Mouse (Mus musculus) CD4-positive, CD25-positive, alpha-beta regulatory T cell, adult 2 months (primary cell): Measurements from ENCODE around the gene Syde1.
A peak's percentile ranks its signal among the peaks of the same experiment; 100 is the strongest.
"Not testable (repeated sequence)": the region's sequence is repeated elsewhere in the genome, so short reads cannot be mapped to it uniquely, and the experiment has no call there.

Experiments used
- DNase-seq: peaks from one replicate; pipeline ENCODE4 v3.0.0-alpha.2; 2012; ENCODE audit warnings: low read depth, low spot score

Gene Syde1

GRCm38 (mm10) chr10:78591406-78592328 is at the start of gene Syde1:
Gene Syde1, minus strand, starts transcription at chr10:78591964.
- peak; percentile 54 for DNase-seq

DNA sequence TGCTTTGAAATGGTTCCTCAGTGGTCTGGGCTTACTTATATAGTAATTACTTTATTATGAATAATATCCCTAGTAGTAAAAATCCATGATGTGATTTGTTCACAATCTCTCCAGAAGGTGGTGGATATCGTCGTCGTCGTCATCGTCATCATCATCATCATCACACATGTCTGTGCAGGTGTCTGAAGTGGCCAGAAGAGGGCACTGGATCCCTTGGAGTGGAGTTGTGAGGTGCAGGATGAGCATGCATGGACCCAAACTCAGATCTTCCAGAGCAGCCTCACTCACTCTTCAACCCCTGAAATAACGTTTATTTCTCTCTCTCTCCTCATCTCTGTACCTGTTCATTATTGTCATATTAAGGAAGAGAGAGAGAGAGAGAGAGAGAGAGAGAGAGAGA is 40.5 kb upstream of the Syde1 start:
- DNase-seq: peak; percentile 40

GRCm38 (mm10) chr10:78630194-78630593 is 38.4 kb upstream of the Syde1 start:
- DNase-seq: no peak

- DNase-seq: not testable (repeated sequence)
These were observed 31.4 kb upstream of the Syde1 start for GRCm38 (mm10) chr10:78623143-78623542.

GRCm38 (mm10) chr10:78617974-78618373 is 26.2 kb upstream of the Syde1 start, which contains the start of gene Olfr1357:
Gene Olfr1357, minus strand, starts transcription at chr10:78618074.
- DNase-seq: no peak

DNA sequence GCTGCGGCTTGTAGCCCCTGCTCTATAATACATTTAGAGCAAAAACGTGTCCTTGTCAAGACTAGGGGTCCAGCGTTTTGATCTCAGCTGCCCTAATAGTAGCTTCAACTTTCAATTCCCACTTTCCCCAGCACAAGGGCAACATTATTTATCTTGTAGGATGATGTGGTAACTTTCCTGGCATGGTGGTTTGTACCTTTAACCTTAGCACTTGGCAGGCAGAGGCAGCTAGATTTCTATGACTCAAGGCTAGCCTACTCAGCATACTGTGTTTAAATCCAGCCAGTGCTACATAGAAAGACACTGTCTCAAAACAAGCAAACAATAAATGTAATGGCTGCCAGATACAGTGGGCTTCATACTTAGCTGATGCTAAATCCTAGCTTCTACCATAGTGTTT is 15.8 kb upstream of the Syde1 start:
- DNase-seq: no peak

- DNase-seq: peak; percentile 86
These were observed 13.3 kb upstream of the Syde1 start for GRCm38 (mm10) chr10:78605080-78605479.

- DNase-seq: no peak
These were observed 8.1 kb upstream of the Syde1 start for GRCm38 (mm10) chr10:78599865-78600264.

DNA sequence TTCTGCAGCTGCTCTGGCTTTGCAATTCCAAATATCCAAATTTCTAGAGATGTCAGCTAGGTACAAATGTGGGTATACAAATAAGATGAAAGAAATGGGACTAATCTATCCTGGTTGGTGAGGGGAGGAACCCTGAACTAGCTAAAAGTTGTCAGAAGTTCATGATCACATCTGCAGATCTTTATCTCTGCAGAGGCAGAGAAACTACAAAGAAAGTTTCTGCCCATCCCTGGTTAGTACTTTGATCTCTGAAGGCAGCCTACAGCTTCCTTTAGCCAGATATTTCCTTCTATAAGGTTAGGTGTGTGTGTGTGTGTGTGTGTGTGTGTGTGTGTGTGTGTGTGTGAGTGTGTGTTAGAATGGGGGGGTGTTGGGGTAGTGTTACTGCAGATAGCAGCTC is 2.8 kb upstream of the Syde1 start:
- peak; percentile 72 for DNase-seq

DNA sequence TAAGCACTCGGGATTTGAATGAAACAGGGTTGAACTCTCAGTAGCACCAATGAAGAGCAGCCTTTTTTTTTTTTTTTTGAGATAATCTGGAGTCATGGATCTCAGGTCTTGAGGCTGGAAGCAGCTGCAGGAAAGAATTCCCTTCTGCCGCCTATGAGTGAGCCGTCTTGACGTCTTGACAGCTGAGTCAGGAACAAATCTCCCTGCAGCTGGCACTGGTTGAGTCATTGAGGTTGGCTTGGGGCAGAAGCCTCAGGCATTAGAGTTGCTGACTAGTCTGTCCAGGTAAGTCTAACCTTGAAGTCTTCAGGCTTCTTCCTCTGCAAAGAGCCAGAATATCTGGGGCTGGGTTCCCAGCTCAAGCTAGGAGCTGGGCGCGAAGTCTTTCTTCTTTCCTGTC is 2.4 kb upstream of the Syde1 start:
- peak; percentile 42 for DNase-seq

DNA sequence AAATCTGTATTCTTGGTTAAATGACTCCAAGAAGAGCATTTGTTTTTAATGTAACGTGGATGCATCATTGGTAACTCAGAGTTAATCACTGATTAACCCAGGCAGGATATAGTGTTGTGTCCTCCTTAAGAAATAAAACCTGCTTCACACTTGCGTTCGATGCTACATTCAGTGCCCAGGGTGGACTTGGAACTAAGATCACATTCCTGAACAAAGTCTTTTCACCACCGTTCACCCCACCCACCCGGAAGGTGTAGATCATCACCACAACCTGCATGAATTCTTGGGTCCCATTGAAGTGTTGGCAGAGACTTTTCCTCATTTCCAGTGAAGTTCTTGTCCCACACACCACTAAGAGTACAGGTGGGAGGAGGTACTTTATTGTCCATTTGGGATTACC is 2.0 kb upstream of the Syde1 start:
- no peak for DNase-seq

DNA sequence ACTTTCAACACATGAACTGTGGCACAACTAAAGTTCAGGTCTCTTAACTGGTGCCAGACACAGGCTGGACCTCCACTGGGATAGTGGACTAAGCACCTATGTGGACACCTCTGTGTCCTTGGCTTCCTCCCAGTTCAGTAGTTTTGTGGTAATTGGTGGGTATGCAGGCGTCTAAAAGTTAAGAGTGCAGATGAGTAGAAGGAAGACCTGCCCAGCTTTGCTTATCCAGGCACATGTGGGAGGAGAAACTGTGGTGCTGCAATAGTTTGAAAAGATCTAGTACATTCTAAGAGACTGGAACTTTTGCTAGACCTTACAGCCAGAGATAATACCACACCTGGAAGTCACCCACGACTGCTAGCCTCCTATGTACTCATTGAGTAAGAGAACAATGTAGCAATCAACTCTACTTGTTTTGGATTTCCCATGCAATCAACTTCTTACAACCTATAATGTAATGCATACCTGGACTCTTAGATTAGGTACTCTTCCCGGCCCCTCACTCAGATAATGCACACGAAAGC is 1.2 kb upstream of the Syde1 start:
- no peak for DNase-seq

- peak; percentile 47 for DNase-seq
These were observed 1.0 kb downstream of the Syde1 start for GRCm38 (mm10) chr10:78590744-78591143.

DNA sequence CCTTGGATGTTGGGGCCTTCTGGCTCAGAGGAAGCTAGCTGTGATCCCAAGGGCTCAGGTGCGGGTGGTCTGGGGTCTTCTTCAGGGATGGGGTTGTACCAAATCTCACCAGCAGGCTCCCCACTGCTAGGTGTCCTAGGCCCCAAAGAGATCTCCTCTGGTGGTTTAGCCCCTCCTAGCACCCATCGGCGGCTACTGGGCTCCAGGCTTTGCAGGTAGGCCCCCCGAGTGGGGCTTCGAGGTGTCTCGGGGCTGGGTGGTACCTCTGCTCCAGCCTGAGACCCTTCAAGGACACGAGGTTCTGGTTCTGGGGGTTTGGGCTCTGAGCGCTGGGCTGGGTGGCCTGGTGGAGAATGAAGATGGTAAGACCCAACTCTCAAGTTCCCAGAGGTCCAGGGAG is 1.9 kb downstream of the Syde1 start:
- no peak for DNase-seq

GRCm38 (mm10) chr10:78589291-78589690 is 2.5 kb downstream of the Syde1 start:
- no peak for DNase-seq

GRCm38 (mm10) chr10:78586026-78586425 is 5.7 kb downstream of the Syde1 start:
- DNase-seq: no peak

- DNase-seq: no peak
These were observed 6.2 kb downstream of the Syde1 start for GRCm38 (mm10) chr10:78585606-78586005.

DNA sequence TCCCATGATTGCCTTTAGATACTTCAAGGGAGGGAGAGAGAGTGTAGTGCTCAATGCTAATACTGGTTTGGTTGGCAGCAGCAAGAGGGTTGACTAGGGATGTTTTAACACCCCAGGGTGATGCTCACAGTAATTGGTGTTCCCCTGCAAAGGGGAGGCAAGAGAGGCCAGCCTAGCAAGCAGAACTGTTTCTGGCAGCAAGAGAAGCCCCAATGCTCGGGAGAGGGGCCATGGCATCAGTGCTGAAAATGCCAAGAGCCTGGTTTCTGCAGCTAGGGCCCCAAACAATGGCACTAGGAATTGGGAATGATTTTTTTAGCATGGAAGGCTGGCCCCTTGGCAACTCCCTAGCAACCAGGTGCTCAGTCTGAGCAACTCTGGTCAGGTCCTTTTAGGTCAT is 6.8 kb downstream of the Syde1 start:
- DNase-seq: no peak

DNA sequence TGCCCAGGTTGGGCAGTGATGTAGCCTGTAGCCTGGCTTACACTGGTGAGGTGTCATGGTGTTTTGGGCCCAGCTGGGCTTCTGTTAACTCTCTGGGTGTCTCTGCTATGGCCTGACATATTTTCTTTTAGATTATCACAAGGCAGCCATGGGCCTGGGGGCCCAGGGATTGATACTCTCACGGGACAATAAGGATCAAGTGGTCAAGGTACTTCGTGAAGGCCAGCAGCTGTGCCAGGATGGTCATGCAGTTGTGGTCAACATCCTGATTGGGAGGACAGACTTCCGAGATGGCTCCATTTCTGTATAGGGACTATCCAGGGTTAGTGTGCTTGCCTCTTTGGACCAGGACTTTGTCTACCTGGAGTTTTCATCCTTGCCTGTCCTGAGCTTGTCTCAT is 7.8 kb downstream of the Syde1 start:
- DNase-seq: no peak

- DNase-seq: no peak
These were observed 8.4 kb downstream of the Syde1 start for GRCm38 (mm10) chr10:78583347-78583746.

DNA sequence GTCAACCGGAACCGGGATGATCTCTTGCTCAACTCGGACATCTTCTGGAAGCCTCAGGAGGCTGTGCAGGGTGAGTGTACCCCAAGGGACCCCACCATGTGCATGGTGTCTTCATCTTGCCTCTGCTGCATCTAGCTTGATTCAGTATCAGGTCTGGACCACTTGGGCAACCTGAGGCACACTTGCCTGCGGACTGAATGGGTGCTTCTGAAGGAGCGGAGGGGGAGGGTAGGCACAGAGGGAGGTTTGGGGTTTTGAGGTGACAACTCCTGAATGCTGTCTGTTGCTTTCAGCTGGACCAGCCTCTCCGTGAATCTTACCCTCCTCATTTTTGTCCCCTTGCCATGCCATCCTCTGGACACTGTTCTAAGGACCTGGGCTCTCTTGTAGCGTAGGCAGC is 10.6 kb downstream of the Syde1 start:
- no peak for DNase-seq

- DNase-seq: peak; percentile 32
These were observed 13.6 kb downstream of the Syde1 start for GRCm38 (mm10) chr10:78578204-78578603.
